In genomic region chr5:104112016-104112415, GRCm38 (mm10) we compare ENCODE assay signal across 10 mouse cellular contexts. TPM values are rescaled to one million over a fixed set of nuclear protein-coding genes. Genes with fewer than 3 reads are reported as not detected.
DNase-seq lines count a peak whose midpoint lies in the region; ATAC-seq and TF ChIP-seq lines count a peak whose summit lies in the region.
"Had no signal": no experiment of that assay in that cellular context is flagged by ENCODE, and none has a peak within 500 bp of the region (broad histone marks: within the 10 kb centered on the region; RNA-seq: fewer than 3 reads in every experiment).

No protein-coding gene starts in this region.

- no peak overlapping the region for H3K9ac ChIP-seq in forebrain, embryonic 13.5 days
- H3K9ac ChIP-seq in neural tube, embryonic 13.5 days: peak overlapping the region; percentile 68
- no peak overlapping the region for H3K9ac ChIP-seq in liver, embryonic 12.5 days

- TF ChIP-seq CTCF in layer of hippocampus, adult 2 months (conservative IDR thresholded peaks at IDR 0.05): peak; percentile 47

- H3K4me2 ChIP-seq in forebrain, embryonic 13.5 days: peak overlapping the region; percentile 24
- peak overlapping the region; percentile 53 for H3K4me2 ChIP-seq in neural tube, embryonic 13.5 days
- no peak overlapping the region for H3K4me2 ChIP-seq in liver, embryonic 12.5 days

- no peak for ATAC-seq in forebrain, embryonic 13.5 days
- no peak for ATAC-seq in neural tube, embryonic 13.5 days (ENCODE audit: low read depth)
- ATAC-seq in liver, embryonic 12.5 days: no peak

- H3K9me3 ChIP-seq in forebrain, embryonic 13.5 days (replicated peaks): no peaks in the 10 kb centered on the region
- H3K9me3 ChIP-seq in limb, embryonic 10.5 days (replicated peaks): no peaks in the 10 kb centered on the region
- H3K9me3 ChIP-seq in neural tube, embryonic 13.5 days: no peaks in the 10 kb centered on the region
- no peaks in the 10 kb centered on the region for H3K9me3 ChIP-seq in liver, embryonic 12.5 days (replicated peaks)

- H3K4me3 ChIP-seq in layer of hippocampus, adult 2 months: peak overlapping the region; percentile 77
- no peak overlapping the region for H3K4me3 ChIP-seq in forebrain, embryonic 13.5 days
- peak overlapping the region; percentile 25 for H3K4me3 ChIP-seq in limb, embryonic 10.5 days
- peak overlapping the region; percentile 36 for H3K4me3 ChIP-seq in neural tube, embryonic 13.5 days
- H3K4me3 ChIP-seq in liver, embryonic 12.5 days: no peak overlapping the region

- H3K36me3 ChIP-seq in forebrain, embryonic 13.5 days (ENCODE audit: poor library complexity, severe bottlenecking): no peaks in the 10 kb centered on the region
- H3K36me3 ChIP-seq in limb, embryonic 10.5 days: no peaks in the 10 kb centered on the region
- H3K36me3 ChIP-seq in neural tube, embryonic 13.5 days: no peaks in the 10 kb centered on the region
- no peaks in the 10 kb centered on the region for H3K36me3 ChIP-seq in liver, embryonic 12.5 days
- H3K36me3 ChIP-seq: G1E had no signal

- peaks cover 67% of the 10 kb centered on the region for H3K4me1 ChIP-seq in forebrain, embryonic 13.5 days
- H3K4me1 ChIP-seq in limb, embryonic 10.5 days: peaks cover 64% of the 10 kb centered on the region
- peaks cover 80% of the 10 kb centered on the region for H3K4me1 ChIP-seq in neural tube, embryonic 13.5 days (replicated peaks)
- H3K4me1 ChIP-seq in liver, embryonic 12.5 days: peaks cover 3% of the 10 kb centered on the region; the same call in 1 of the 2 replicates

- H3K27ac ChIP-seq in layer of hippocampus, adult 2 months: peak overlapping the region; percentile 97
- H3K27ac ChIP-seq in forebrain, embryonic 13.5 days: no peak overlapping the region
- peak overlapping the region; percentile 69; the same call in 1 of the 2 replicates for H3K27ac ChIP-seq in limb, embryonic 10.5 days
- peak overlapping the region; percentile 85 for H3K27ac ChIP-seq in neural tube, embryonic 13.5 days (replicated peaks)
- no peak overlapping the region for H3K27ac ChIP-seq in liver, embryonic 12.5 days

- whole genome bisulfite sequencing in forebrain, embryonic 13.5 days: 10% methylated on average over 9 of the region's 9 CpGs
- 6% methylated on average over 9 of the region's 9 CpGs for WGBS in limb, embryonic 10.5 days
- WGBS in neural tube, embryonic 13.5 days: 2% methylated on average over 9 of the region's 9 CpGs
- WGBS in liver, embryonic 12.5 days (ENCODE audit: insufficient replicate concordance): 16% methylated on average over 9 of the region's 9 CpGs

- DNase-seq in layer of hippocampus, adult 2 months (ENCODE audit: low spot score in 2 of 2): no peak
- no peak for DNase-seq in layer of hippocampus, adult 8-10 months (ENCODE audit: low spot score in 2 of 2)
- peak; percentile 47 for DNase-seq in limb, embryonic 10.5 days (ENCODE audit: low spot score)
- no peak for DNase-seq in ovary, postnatal 10 days (ENCODE audit: low spot score)
- no peak for DNase-seq in thymus, postnatal 10 days (ENCODE audit: low spot score in 2 of 2)

- H3K27me3 ChIP-seq in forebrain, embryonic 13.5 days: 0 out of 2 replicates have a peak, but pooled peaks cover 4% of the 10 kb centered on the region
- no peaks in the 10 kb centered on the region for H3K27me3 ChIP-seq in limb, embryonic 10.5 days (ENCODE audit: low read depth, poor library complexity, severe bottlenecking)
- H3K27me3 ChIP-seq in neural tube, embryonic 13.5 days: no peaks in the 10 kb centered on the region
- H3K27me3 ChIP-seq in liver, embryonic 12.5 days (replicated peaks): no peaks in the 10 kb centered on the region

RNA-seq across cellular contexts. Expression of gene Sparcl1, which starts 1.5 kb away (rescaled TPM):
- 1,000 to 10,000 TPM; 1,426 to 1,439 TPM for total RNA-seq in layer of hippocampus, adult 2 months (2021)
- 1,000 to 10,000 TPM; 1,478 to 1,666 (median 1,550) TPM for total RNA-seq in layer of hippocampus, adult 8-10 months (2022)
- 34.7 and 41.3 TPM in 2 replicates for polyA plus RNA-seq in forebrain, embryonic 13.5 days (2015; fragmentation: Nextera tagmentation; extraction: Ambion mirVana)
- polyA plus RNA-seq in limb, embryonic 10.5 days (2016; fragmentation: Nextera tagmentation; extraction: Ambion mirVana): 9.4 and 17.1 TPM in 2 replicates
- 195 and 200 TPM in 2 replicates for polyA plus RNA-seq in neural tube, embryonic 13.5 days (2015; fragmentation: Nextera tagmentation; extraction: Ambion mirVana)
- 3.0 and 3.8 TPM in 2 replicates for polyA plus RNA-seq in liver, embryonic 12.5 days (2016; fragmentation: Nextera tagmentation; extraction: Ambion mirVana)
- total RNA-seq: G1E had no signal
- polyA plus RNA-seq: G1E had no signal

RNA-seq across cellular contexts. Expression of gene Gm17660, which starts 34.6 kb away (rescaled TPM):
- total RNA-seq in layer of hippocampus, adult 2 months (2021): not detected
- under 1 TPM in 1 of 4 experiments, not detected in 3; 0.80 TPM for total RNA-seq in layer of hippocampus, adult 8-10 months (2022)
- polyA plus RNA-seq in forebrain, embryonic 13.5 days (2015; fragmentation: Nextera tagmentation; extraction: Ambion mirVana): not detected in 2 replicates
- polyA plus RNA-seq in limb, embryonic 10.5 days (2016; fragmentation: Nextera tagmentation; extraction: Ambion mirVana): not detected in 2 replicates
- not detected in 2 replicates for polyA plus RNA-seq in neural tube, embryonic 13.5 days (2015; fragmentation: Nextera tagmentation; extraction: Ambion mirVana)
- polyA plus RNA-seq in liver, embryonic 12.5 days (2016; fragmentation: Nextera tagmentation; extraction: Ambion mirVana): not detected in 2 replicates
- total RNA-seq: G1E had no signal
- polyA plus RNA-seq: G1E; gonadal fat pad, adult 2 months had no signal

RNA-seq across cellular contexts. Expression of gene Dspp, which starts 58.5 kb away (rescaled TPM):
- total RNA-seq in layer of hippocampus, adult 2 months (2021): not detected
- total RNA-seq in layer of hippocampus, adult 8-10 months (2022): under 1 TPM in 1 of 4 experiments, not detected in 3; 0.14 TPM
- polyA plus RNA-seq in forebrain, embryonic 13.5 days (2015; fragmentation: Nextera tagmentation; extraction: Ambion mirVana): not detected in 2 replicates
- not detected in 2 replicates for polyA plus RNA-seq in limb, embryonic 10.5 days (2016; fragmentation: Nextera tagmentation; extraction: Ambion mirVana)
- polyA plus RNA-seq in neural tube, embryonic 13.5 days (2015; fragmentation: Nextera tagmentation; extraction: Ambion mirVana): not detected in 2 replicates
- not detected in 2 replicates for polyA plus RNA-seq in liver, embryonic 12.5 days (2016; fragmentation: Nextera tagmentation; extraction: Ambion mirVana)
- polyA plus RNA-seq: G1E; gonadal fat pad, adult 2 months had no signal

Comparison
In these comparisons a context has a peak if more than half of its experiments do, and no peak if none do; other contexts are left out.
1. H3K27ac ChIP-seq: peak in layer of hippocampus, adult 2 months (single experiment), limb, embryonic 10.5 days (single experiment) and neural tube, embryonic 13.5 days (single experiment); none in forebrain, embryonic 13.5 days (single experiment) and liver, embryonic 12.5 days (single experiment).
2. H3K4me3 ChIP-seq: peak in layer of hippocampus, adult 2 months (single experiment), limb, embryonic 10.5 days (single experiment) and neural tube, embryonic 13.5 days (single experiment); none in forebrain, embryonic 13.5 days (single experiment) and liver, embryonic 12.5 days (single experiment).